Mouse (Mus musculus) lung, postnatal 14 days (tissue): ENCODE measurements around the gene Arhgap27.
"Not testable (repeated sequence)": the region's sequence is repeated elsewhere in the genome, so short reads cannot be mapped to it uniquely, and the experiment has no call there.

Source experiments
- DNase-seq: peaks from one replicate; pipeline ENCODE4 v3.0.0; 2021

The Arhgap27 gene

DNA sequence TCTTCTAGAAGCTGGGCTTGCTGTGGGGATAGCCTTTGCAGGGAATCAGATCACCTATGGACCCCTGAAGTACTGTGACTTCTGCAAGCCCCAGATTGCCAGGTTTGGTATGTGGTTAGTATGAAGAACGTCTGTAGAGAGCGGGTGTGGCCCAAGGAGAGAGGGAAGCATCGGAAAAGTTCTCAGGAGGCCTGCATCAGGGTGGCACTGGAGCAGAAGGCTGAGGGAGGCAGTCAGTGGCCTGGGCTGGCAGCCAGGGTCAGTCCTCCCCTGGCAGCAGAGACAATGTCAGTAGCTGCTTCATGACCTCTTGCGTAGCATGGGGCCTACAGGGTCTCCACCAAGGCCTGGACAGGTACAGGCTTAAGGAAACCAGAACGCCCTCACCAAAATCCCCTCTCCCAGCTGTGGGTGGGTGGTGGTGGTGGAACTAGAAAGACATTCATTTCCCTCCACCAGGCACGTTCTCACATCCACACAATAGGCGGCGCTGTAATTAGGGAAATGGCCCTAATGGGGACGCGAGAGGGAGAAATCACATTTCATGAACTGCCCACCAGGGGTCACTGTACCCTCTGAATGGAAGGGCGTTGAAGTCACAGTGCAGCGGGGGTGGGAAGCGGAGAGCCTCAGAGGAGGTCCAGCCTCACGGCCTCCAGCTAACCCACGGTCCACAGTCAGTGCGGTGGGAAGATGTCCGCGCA is 31.2 kb downstream of the Arhgap27 start:
- peak; percentile 90 for DNase-seq

DNA sequence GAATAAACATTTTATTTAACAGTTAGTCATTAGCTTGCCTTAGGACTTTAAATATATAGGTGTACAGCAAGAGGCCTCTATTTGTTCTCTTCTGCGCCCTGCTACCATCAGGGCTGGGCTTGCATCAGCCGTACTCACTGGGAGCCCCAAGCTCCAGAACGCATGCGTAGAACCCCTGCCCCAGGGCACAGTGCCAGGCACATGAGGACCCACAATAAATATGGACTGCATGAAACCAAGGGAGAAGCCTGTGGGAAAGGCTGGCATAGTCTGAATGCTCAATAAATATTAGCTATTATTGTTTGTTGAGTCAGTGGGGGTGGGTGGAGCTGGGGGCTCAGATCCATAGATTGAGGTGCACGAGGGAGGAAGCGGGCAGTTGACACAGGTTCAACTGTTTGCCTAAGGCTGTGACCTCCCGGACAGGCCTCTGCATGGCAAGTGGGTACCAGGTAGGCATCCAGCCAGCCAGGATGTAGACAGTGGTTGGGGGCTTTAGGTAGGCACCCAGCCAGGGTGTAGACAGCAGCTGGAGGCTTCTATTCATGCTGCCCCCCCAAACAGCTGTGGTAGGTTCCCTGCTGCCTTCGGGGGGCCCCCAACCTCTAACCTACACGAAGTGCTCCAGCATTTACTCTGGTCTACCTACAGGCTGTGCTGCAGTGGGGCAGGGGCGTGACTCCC is 31.8 kb downstream of the Arhgap27 start:
- DNase-seq, result no peak

GRCm38 (mm10) chr11:103330651-103331319 is 32.7 kb downstream of the Arhgap27 start:
- DNase-seq, result no peak

- DNase-seq, result peak; percentile 87
These were observed 36.5 kb downstream of the Arhgap27 start for GRCm38 (mm10) chr11:103326950-103327349.

- peak; percentile 83 for DNase-seq
These were observed 38.3 kb downstream of the Arhgap27 start for GRCm38 (mm10) chr11:103325172-103325571.

DNA sequence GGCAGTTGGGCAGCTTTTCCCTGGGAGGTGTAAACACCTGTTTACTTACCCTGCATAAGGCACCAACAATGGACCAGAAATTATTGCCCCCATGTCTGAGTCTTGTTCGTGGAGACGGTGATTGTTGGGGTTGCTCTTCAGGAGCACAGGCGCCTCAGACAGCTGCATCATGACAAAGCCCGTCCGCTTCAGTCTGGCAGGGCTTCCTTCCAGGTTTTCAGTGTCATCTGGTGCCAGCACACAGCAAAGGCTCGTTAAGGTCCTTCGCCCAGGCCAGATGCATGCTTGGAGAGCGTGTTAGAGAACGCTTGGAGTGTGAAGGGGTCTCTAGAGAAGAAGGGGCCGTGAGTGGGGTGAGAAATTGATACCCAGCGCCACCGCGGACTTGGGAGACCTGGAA is 38.8 kb downstream of the Arhgap27 start:
- peak; percentile 28 for DNase-seq

DNA sequence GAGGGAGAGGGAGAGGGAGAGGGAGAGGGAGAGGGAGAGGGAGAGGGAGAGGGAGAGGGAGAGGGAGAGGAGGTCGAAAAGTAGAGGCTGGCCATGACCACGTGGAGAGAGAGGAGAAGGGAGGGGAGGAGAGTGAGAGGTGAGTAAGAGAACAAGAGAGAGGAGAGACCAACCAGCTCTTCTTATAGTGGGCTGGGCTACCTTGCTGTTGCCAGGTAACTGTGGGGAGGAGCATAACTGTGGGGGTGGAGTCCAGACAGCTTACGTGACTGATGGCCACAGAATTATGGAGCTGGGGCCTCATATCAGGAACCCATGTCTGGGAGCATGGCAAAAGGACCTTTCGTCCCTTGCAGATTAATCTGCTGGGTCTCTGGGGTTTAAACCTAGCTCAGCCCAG is 40.7 kb downstream of the Arhgap27 start:
- not testable (repeated sequence) for DNase-seq

- no peak for DNase-seq
These were observed 42.8 kb downstream of the Arhgap27 start for GRCm38 (mm10) chr11:103320646-103321045.

DNA sequence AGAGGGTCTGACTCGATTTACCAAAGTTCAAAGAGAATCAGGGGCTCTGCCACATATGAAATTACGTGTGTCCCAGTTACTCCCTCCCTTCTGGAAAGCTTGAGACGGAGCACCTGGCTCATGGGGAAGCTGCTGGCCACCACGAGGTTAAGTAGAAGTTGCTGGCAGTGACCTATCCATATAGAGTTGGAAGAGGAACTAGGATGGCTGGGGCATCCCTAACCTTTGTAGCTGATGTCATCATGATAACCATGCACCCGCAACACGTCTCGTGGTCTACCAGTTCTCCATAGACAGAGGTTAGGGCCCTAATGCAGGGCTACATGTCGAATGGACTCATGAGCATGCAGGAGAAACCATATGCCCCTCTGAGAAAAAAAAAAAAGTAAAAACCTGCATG is 43.3 kb downstream of the Arhgap27 start:
- DNase-seq, result no peak

DNA sequence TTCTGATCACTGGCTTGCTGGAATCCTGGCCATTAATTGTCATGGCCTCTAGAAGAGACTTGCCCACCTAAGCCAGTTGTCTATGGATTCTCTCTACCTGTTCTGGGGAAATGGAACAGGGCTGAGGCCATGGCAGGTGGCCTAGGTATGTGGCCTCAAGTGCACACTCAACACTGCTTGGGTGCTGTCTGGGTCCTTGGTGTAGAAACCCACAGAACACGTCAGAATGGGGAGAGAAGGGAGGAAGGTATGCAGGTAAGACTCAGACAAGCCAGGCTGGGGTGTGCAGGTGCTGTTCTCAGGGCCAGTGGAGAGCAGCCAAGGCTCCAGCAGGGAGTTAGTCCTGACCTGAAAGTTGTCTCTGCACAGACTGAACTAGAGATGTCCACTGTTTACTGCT is 45.5 kb downstream of the Arhgap27 start:
- DNase-seq, result no peak

GRCm38 (mm10) chr11:103315379-103315778 is 48.1 kb downstream of the Arhgap27 start:
- no peak for DNase-seq

- no peak for DNase-seq
These were observed 48.6 kb downstream of the Arhgap27 start for GRCm38 (mm10) chr11:103314736-103315374.

DNA sequence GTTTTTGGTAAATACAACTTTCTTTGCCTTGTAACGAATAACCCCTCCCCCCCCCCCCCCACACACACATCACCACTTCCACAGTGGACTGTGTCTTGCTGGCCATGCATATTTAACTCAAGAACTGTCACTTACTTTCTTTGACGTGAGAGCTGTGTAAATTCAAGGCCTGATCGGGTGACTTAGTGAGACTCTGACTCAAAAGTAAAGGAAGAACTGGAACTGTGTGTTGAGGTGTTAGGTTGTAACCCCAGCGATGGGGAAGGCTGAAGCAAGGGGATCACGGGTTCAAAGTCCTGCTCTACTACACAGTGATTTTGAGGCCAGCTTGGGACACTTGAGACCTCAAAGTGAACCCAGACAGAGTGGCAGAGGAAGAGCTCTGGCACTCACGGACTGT is 50.0 kb downstream of the Arhgap27 start:
- DNase-seq, result no peak

DNA sequence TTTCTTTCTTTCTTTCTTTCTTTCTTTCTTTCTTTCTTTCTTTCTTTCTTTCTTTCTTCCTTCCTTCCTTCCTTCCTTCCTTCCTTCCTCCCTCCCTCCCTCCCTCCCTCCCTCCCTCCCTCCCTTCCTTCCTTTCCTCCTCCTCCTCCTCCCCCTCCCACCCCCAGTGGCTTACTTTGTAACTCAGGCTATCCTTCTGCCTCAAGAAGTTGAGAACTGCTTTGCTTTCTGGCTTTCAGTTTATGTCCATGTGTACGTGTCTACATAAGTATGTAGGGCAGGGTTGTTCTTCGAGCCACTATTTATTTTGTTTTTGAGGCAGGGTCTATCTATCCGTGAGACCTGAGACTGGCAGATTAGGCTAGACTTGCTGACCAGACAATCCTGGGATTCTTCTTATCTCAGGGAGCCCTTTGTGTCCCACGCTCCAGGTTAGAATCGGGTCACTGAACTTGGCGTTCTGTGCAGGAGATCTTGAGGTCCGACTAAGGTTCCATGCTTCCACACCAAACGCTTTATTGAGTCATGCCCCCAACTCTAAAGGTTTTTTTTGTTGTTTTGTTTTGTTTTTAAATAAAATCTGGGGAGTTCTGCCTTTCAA is 50.7 kb downstream of the Arhgap27 start:
- DNase-seq, result no peak

- peak; percentile 75 for DNase-seq
These were observed 51.4 kb downstream of the Arhgap27 start for GRCm38 (mm10) chr11:103311960-103312611.

DNA sequence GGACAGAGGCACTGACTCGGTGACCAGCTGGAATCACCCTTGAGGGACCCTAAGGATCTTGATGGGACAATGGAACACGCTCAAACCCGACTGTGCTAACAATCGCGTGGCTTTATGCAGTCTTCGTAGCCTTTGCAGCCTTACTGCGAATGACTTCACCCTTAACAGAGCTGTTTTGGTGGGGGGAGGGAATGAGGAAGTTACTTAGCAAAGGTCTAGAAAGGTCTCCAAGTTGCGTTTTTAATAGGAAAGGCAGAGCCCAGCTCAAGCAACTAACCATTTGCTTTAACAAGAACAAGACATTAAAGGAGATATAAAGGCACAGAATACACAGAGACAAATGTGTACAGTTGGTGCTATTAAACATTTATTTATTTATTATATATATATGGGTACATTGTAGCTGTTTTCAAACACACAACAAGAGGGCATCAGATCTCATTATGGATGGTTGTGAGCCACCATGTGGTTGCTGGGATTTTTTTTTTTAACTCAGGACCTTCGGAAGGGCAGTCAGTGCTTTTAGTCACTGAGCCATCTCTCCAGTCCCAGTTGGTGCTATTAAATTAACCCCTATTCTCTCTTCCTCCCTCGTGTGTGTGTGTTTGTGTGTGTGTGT is 53.4 kb downstream of the Arhgap27 start:
- no peak for DNase-seq

- peak; percentile 69 for DNase-seq
These were observed 55.6 kb downstream of the Arhgap27 start for GRCm38 (mm10) chr11:103307910-103308309.

DNA sequence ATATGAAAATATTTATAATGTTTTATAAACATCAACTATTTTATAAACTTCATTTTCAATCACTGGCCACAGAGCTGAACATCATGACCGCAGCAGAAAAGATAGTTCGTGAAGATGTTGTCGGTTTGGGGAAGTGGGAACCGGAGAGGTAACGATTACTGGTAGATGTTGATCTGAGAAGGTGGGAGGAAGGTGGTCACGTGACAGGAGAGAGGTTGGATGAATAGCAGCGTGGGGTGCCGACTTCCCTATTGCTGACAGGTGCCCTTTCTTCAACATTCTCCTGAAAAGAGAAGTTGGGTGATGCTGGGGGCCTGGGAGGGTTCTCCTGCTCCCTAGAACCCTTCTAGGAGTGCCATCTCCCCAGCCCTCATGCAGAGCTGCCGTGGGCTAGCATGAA is 59.0 kb downstream of the Arhgap27 start:
- no peak for DNase-seq

GRCm38 (mm10) chr11:103294772-103295171 is 68.7 kb downstream of the Arhgap27 start:
- DNase-seq, result no peak

DNA sequence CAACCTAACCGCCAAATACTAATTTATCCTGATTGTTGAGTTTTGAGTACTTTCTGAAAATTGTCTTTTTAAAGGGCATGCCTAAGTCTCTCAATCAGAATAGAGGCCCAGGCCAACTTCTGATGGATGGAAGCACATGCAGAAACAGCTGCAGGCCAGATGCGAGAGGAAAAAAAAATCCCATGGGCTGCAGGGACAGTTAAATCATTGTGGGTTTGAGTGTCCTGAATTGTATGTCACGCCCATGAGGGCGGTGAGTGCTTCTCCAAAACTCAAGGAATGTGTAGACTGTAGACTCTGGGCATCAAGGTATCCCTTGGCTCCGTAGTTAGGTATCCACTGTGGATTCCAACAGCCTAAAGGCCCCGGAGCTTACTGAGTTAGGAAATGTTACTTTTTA is 69.4 kb downstream of the Arhgap27 start:
- DNase-seq, result no peak

- DNase-seq, result no peak
These were observed 70.6 kb downstream of the Arhgap27 start for GRCm38 (mm10) chr11:103292890-103293287.
